Mouse (Mus musculus) neutrophil, adult 5-6 weeks (primary cell): ENCODE data around the gene Odc1. TPM values are rescaled to one million over a fixed set of nuclear protein-coding genes. Genes with fewer than 3 reads are reported as not detected.

Experiments
- ATAC-seq: fragments of 151-379, 151-347 bp; 2 replicates; pipeline ENCODE4 v1.8.0; 2017; ENCODE audit warnings: mild to moderate bottlenecking, moderate TSS enrichment; ENCODE audit not compliant: insufficient number of reproducible peaks, poor library complexity, low FRiP score, severe bottlenecking; ENCODE audit errors: extremely low read depth
- total RNA-seq: library from RNA; stranded (forward); fragments of 200-1000 nt; gene quantifications from 2 replicates; pipeline ENCODE4 v1.2.3, GENCODE M21; 2017

The Odc1 gene
- total RNA-seq, 1 experiment from 2014 or later, result 107 TPM

DNA sequence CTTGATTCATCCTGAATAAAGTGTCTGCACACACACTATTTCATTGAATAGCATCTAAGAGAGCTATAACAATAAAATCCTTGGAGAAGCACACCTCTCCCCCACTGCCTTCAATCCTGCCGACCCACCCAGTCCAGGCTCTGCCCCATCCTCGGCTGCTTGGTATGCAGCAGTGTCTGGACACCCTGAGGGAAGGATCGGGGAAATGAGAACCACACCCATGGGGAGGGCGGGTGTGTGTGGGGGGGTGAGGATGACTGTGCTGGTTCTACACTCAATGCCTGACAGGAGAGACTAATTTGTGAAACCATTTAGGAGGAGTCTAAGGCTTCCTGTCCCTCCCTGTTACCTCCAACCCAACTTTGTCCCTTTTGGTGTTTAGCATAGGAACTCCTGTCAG, 34.0 kb downstream of the Odc1 start:
- ATAC-seq, result no peak

DNA sequence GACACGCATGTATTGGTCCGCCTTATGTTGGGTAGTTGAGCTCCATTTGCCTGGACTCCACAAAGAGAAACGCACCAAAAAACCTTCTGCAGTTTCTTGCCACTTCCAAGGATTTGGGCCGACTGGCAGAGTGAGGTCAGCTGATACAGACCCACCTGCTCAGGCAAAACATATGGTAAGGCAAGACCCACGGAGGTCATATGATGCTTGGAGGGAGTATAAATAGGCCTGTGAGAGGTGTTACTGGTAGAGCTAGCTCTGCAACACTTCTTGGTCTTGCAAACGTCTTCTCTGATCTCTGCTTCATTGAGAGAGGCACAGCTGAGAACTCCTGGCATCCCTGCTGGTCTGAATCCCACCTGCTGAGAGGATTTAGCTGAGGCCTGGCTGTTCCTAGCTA, 36.4 kb downstream of the Odc1 start:
- no peak for ATAC-seq

DNA sequence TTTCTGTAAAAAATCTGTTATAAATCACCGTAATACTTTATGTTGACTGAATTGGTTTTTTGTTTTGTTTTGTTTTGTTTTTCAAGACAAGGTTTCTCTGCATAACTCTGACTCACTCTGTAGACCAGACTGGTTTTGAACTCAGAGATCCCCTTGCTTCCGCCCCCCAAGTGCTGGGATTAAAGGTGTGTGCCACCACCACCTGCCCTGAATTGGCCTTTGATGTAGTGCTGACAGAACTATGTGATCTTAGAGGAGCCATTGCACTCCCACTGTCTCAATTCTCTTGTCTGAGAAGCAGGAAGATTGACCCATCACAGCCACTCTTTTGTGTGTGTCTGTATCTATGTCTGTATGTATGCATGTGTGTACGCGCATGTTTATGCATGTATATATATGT, 37.8 kb downstream of the Odc1 start:
- ATAC-seq, result no peak

DNA sequence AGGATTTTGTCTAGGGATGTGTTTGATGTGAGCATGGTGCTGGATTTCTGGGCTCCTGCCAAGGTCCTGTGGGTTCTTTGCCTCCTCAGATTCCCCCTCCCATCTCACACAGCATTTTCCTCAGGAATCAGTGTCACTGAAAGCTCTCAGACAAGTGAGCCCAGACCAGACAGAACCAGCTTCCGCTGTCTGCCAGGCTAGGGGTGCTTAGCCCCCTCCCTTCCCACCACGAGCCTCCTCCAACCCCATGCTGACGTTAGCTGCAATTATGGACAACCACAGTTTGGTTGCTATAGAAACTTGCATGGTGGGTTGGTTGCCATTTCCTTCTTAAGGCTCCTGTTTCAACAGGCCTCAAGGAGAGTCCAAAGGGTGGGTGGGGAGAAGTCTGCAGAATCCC, 39.3 kb downstream of the Odc1 start:
- ATAC-seq, result no peak

DNA sequence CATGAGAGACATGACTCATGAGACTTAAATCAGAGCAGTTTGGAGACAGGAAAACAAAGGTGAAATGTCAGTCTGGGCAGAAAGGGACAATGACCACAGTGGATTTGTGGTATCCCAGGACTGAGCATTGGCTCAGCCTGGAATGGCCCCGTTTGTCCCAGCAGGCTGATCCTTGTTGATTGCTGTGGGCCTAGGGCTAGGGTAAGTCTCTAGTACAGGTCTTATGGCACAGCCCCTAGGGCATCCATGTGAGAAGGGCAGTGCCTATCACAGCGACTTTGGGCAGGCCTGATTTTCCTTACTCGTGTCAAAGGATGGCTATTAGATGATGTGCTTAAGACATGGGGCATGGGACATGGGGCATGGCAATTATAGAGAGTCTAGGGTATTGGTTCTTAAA, 41.4 kb downstream of the Odc1 start:
- no peak for ATAC-seq

DNA sequence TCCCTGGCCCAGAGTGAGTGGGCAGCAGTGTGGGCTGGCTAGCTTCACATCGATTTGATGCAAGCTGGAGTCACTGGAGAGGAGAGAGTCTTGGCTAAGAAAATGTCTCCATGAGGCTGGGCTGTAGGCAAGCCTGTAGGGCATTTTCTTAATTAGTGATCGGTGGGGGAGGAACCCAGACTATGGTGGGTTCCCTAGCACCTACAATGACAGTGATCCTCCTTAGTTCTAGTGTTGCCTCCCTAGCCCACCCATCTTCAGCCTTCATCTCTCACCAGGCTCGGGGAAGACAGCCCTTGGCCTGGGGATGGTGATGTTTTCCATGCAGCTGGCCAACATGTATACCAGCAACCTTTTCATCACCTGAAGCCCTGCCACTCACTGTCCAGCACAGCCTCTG, 43.8 kb downstream of the Odc1 start:
- ATAC-seq, result no peak

DNA sequence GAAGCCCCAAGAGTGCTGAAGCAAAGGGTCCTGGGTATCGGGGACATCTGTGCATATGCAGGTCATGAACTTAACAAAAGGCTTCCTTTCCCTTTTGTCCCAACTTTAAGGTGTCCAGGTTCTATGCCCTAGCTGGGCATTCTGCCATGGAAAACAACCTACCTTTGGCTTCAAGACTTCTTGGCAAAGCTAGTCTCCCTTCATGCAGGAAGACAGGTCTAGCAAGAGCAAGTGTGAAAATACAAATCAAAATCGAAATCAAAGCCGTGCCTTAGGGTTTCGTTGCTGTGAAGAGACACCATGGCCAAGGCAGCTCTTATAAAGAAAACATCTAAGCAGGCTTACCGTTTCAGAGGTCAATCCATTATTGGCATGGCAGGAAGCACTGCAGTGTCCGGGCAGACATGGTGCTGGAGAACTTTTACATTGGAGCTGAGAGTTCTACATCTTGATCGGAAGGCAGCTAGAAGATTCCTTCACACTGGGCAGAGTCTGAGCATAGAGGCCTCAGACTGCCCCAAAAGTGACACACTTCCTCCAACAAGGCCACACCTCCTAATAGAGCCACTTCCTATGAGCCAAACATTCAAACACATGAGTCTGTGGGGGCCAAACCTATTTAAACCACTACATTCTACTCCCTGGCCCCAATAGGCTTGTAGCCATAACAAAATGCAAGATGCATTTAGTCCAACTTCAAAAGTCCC, 44.5 kb downstream of the Odc1 start:
- ATAC-seq, result no peak

DNA sequence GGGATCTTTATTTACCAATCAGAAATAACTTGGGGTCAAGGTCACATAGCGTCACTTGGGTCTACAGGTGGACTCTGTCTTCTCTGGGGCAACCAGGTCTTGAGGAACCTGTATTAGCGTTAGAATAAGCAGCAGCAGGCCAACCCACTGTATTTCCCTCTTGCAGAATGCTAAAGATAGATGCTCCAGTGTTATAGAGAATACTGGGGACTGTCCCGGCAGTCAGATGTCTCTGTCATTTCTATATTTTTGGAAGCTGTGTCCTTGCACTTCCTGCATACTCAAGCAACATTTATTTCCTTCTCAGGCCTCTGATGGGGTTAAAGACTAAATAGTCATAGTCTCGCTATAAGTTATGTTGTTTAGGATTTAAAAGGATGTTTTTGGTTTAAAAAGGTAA, 46.7 kb downstream of the Odc1 start:
- ATAC-seq, result no peak

DNA sequence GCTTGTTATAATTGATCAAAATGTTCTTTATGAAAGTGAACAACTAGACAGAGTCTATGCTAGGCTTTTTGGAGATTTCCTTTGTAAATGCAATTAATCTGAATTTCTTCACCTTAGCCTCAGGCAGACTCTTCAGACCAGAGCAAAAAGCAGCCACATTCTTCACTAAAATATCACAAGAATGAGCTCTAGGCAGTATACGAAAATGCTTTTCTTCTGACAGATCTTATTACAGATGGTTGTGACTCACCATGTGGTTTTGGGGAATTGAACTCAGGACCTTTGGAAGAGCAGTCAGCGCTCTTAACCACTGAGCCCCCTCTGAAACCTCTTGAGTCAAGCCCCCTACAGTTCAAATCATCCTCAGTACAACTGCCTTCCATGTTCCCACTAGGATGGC, 49.4 kb downstream of the Odc1 start:
- no peak for ATAC-seq

DNA sequence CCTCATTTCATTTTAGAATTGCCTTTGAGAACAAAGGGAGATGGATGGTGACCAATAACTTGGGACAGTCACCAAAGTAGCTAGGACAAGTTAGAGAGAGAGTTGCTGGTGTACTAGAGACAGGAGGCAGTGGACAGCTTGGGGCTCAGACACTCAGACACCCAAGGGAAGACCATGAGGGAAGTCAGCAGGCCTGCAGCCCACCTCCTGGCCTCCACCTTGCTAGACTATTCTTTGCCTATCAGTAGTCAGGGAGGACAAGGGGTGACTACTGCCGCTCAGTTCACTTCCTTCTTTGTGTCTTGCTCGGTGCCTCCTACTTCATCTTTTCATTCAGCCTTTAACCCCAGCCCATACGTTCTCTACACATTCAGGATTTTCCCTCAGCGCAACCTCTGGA, 50.1 kb downstream of the Odc1 start:
- ATAC-seq, result no peak

DNA sequence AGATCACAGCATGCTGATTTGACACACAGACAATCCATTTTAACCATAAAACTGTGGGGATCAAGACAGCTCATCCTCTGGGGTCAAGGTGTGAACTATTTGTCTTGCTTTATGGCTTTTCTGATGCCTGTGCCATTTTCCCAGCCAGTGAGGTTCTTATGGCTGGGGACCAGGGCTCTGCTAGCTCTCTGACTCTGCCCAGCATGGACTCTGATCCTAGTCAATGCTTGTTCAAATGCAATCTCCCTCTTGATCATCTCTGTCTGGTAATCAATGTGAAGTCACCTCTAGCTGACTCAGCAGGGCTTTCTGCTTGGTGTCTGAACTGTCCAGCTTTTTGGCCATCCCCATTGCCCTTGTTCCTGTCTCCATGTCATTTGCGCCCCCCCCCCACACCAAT, 50.6 kb downstream of the Odc1 start:
- ATAC-seq, result no peak

Other genes starting within 250 kb of the Odc1 start
- not detected in 2 replicates for gene Atp6v1c2, start 215.4 kb upstream of the Odc1 start, total RNA-seq
- gene Nol10, start 196.3 kb upstream of the Odc1 start, total RNA-seq, result 7.4 and 8.2 TPM in 2 replicates
- 43.6 and 44.3 TPM in 2 replicates for gene Hpcal1, start 146.1 kb downstream of the Odc1 start, total RNA-seq